Mouse (Mus musculus): Measurements from ENCODE around the gene Gatc.
"Not testable (repeated sequence)": the region's sequence is repeated elsewhere in the genome, so short reads cannot be mapped to it uniquely, and the experiment has no call there.

Gatc gene

GRCm38 (mm10) chr5:115327610-115328548, 13.1 kb downstream of the Gatc start:
- DNase-seq = peak; percentile 57

GRCm38 (mm10) chr5:115326875-115327609, 13.9 kb downstream of the Gatc start, which contains the start of gene Srsf9:
Gene Srsf9, plus strand, starts transcription at chr5:115327177.
- DNase-seq = peak; percentile 98

- no peak for DNase-seq
These were observed 14.6 kb downstream of the Gatc start for GRCm38 (mm10) chr5:115326256-115326831.

GRCm38 (mm10) chr5:115319004-115319940, 21.7 kb downstream of the Gatc start:
- DNase-seq = peak; percentile 86

GRCm38 (mm10) chr5:115317645-115318328, 23.2 kb downstream of the Gatc start:
- DNase-seq = peak; percentile 48

GRCm38 (mm10) chr5:115316968-115317644, 23.9 kb downstream of the Gatc start:
- DNase-seq = peak; percentile 30

GRCm38 (mm10) chr5:115313668-115313943, 27.4 kb downstream of the Gatc start:
- no peak for DNase-seq

- no peak for DNase-seq
These were observed 27.9 kb downstream of the Gatc start for GRCm38 (mm10) chr5:115312816-115313667.

- DNase-seq = no peak
These were observed 28.6 kb downstream of the Gatc start for GRCm38 (mm10) chr5:115312354-115312753.

GRCm38 (mm10) chr5:115302190-115302589, 38.8 kb downstream of the Gatc start:
- DNase-seq = not testable (repeated sequence)

- DNase-seq = no peak
These were observed 39.4 kb downstream of the Gatc start for GRCm38 (mm10) chr5:115301615-115302014.

GRCm38 (mm10) chr5:115300792-115301614, 40.0 kb downstream of the Gatc start, which contains the start of gene Dynll1:
Gene Dynll1, minus strand, starts transcription at chr5:115300999.
- DNase-seq = peak; percentile 100

- DNase-seq = peak; percentile 83
These were observed 40.8 kb downstream of the Gatc start for GRCm38 (mm10) chr5:115300035-115300744.

- DNase-seq = no peak
These were observed 44.6 kb downstream of the Gatc start for GRCm38 (mm10) chr5:115296347-115296746.

GRCm38 (mm10) chr5:115294173-115294572, 46.8 kb downstream of the Gatc start:
- DNase-seq = no peak

- no peak for DNase-seq
These were observed 56.2 kb downstream of the Gatc start for GRCm38 (mm10) chr5:115284735-115285134.

Data from kidney, postnatal 10 days (tissue).